Comparison of ENCODE assay signal across 19 mouse cellular contexts in genomic region chr2:181206118-181206517, GRCm38 (mm10). TPM values are rescaled to one million over a fixed set of nuclear protein-coding genes. Genes with fewer than 3 reads are reported as not detected.
DNase-seq lines count a peak whose midpoint lies in the region; ATAC-seq and TF ChIP-seq lines count a peak whose summit lies in the region.
"Had no signal": no experiment of that assay in that cellular context is flagged by ENCODE, and none has a peak within 500 bp of the region (broad histone marks: within the 10 kb centered on the region; RNA-seq: fewer than 3 reads in every experiment).

No protein-coding gene starts in this region.

- 0 out of 2 replicates have a peak, but pooled peaks have one; percentile 20 for TF ChIP-seq POLR2A in bone marrow, adult 2 months (IDR thresholded peaks at IDR 0.05; ENCODE audit: borderline replicate concordance, control insufficient read depth, low read depth, low read length)

- peak overlapping the region; percentile 59 for H3K27ac ChIP-seq in bone marrow, adult 2 months (ENCODE audit: control insufficient read depth, insufficient read depth, low read depth, low read length, poor library complexity)
- H3K27ac ChIP-seq in intestine, embryonic 16.5 days (ENCODE audit: low read length) = no peak overlapping the region
- no peak overlapping the region; the same call in 1 of the 2 replicates for H3K27ac ChIP-seq in liver, postnatal 0 days (ENCODE audit: low read depth)
- H3K27ac ChIP-seq: forebrain, embryonic 12.5 days; heart, embryonic 13.5 days; hindbrain, postnatal 0 days; midbrain, embryonic 15.5 days had no signal

- H3K36me3 ChIP-seq in C2C12 (ENCODE audit: control insufficient read depth, insufficient read depth) = no peaks in the 10 kb centered on the region
- H3K36me3 ChIP-seq in intestine, embryonic 16.5 days (ENCODE audit: control insufficient read depth, insufficient read depth, low read length) = no peaks in the 10 kb centered on the region
- H3K36me3 ChIP-seq in liver, postnatal 0 days (replicated peaks; ENCODE audit: insufficient read depth, low read length) = no peaks in the 10 kb centered on the region
- H3K36me3 ChIP-seq: forebrain, embryonic 12.5 days; heart, embryonic 13.5 days; midbrain, embryonic 15.5 days had no signal

- H3K79me3 ChIP-seq in C2C12 (ENCODE audit: low read depth) = no peaks in the 10 kb centered on the region

- peaks cover 2% of the 10 kb centered on the region for H3K4me1 ChIP-seq in bone marrow, adult 2 months (ENCODE audit: control insufficient read depth, insufficient read depth, low read length)
- peaks cover 7% of the 10 kb centered on the region for H3K4me1 ChIP-seq in intestine, embryonic 16.5 days (ENCODE audit: control insufficient read depth, insufficient read depth, low read length)
- peaks cover 16% of the 10 kb centered on the region for H3K4me1 ChIP-seq in liver, postnatal 0 days (ENCODE audit: insufficient read depth)
- H3K4me1 ChIP-seq: forebrain, embryonic 12.5 days; heart, embryonic 13.5 days; midbrain, embryonic 15.5 days had no signal

- peak; percentile 47 for DNase-seq in liver, postnatal 0 days
- DNase-seq in cerebellum, postnatal 25 days = no peak
- no peak for DNase-seq in right cerebral cortex, postnatal 10 days (ENCODE audit: low spot score in 2 of 2)
- DNase-seq in frontal cortex, postnatal 36 days (ENCODE audit: low spot score in 2 of 2) = no peak
- no peak for DNase-seq in ovary, postnatal 36 days (ENCODE audit: low spot score)
- DNase-seq: adrenal gland, postnatal 10 days; cerebellum, adult 9-10 months; gastrocnemius, postnatal 25 days; heart, postnatal 4 days had no signal

- H3K9ac ChIP-seq in intestine, embryonic 16.5 days (ENCODE audit: low read depth, low read length) = no peak overlapping the region
- no peak overlapping the region; the same call in 1 of the 2 replicates for H3K9ac ChIP-seq in liver, postnatal 0 days (replicated peaks)
- H3K9ac ChIP-seq: forebrain, embryonic 12.5 days; heart, embryonic 13.5 days; midbrain, embryonic 15.5 days had no signal

- no peak overlapping the region for H3K4me2 ChIP-seq in intestine, embryonic 16.5 days (ENCODE audit: low read depth, low read length)
- H3K4me2 ChIP-seq in liver, postnatal 0 days (ENCODE audit: low read depth, low read length) = peak overlapping the region; percentile 65
- H3K4me2 ChIP-seq: forebrain, embryonic 12.5 days; heart, embryonic 13.5 days; midbrain, embryonic 15.5 days had no signal

- H3K79me2 ChIP-seq in C2C12 (ENCODE audit: control insufficient read depth, insufficient read depth) = no peaks in the 10 kb centered on the region

- H3K27me3 ChIP-seq in C2C12 (ENCODE audit: control insufficient read depth, insufficient read depth, insufficient read length) = peaks cover 76% of the 10 kb centered on the region
- H3K27me3 ChIP-seq in intestine, embryonic 16.5 days (replicated peaks; ENCODE audit: control insufficient read depth, insufficient read depth, low read length) = no peaks in the 10 kb centered on the region; the same call in 1 of the 2 replicates
- peaks cover 5% of the 10 kb centered on the region; the same call in 1 of the 2 replicates for H3K27me3 ChIP-seq in liver, postnatal 0 days (ENCODE audit: insufficient read depth, low read length)
- H3K27me3 ChIP-seq: CH12.LX had no signal

- ATAC-seq in intestine, embryonic 16.5 days = peak; percentile 75
- peak; percentile 81 for ATAC-seq in liver, postnatal 0 days
- ATAC-seq: hindbrain, postnatal 0 days; midbrain, embryonic 15.5 days had no signal

- WGBS in bone marrow, adult 2 months = 71% methylated on average over 9 of the region's 9 CpGs
- 47% methylated on average over 9 of the region's 9 CpGs for WGBS in intestine, embryonic 16.5 days
- 57% methylated on average over 9 of the region's 9 CpGs for WGBS in liver, postnatal 0 days (ENCODE audit: insufficient replicate concordance)

- H3K4me3 ChIP-seq in C2C12 (ENCODE audit: insufficient read depth, poor library complexity, severe bottlenecking) = no peak overlapping the region
- H3K4me3 ChIP-seq in bone marrow, adult 2 months (replicated peaks; ENCODE audit: control insufficient read depth, low read depth, low read length) = no peak overlapping the region
- H3K4me3 ChIP-seq in intestine, embryonic 16.5 days (ENCODE audit: low read length) = no peak overlapping the region
- no peak overlapping the region for H3K4me3 ChIP-seq in liver, postnatal 0 days (ENCODE audit: low read depth, low read length)
- H3K4me3 ChIP-seq: forebrain, embryonic 12.5 days; heart, embryonic 13.5 days; midbrain, embryonic 15.5 days had no signal

- TF ChIP-seq CTCF in C2C12 (IDR thresholded peaks at IDR 0.05; ENCODE audit: control insufficient read depth, insufficient read depth, insufficient read length) = no peak
- no peak for TF ChIP-seq CTCF in bone marrow, adult 2 months (IDR thresholded peaks at IDR 0.05; ENCODE audit: control insufficient read depth, insufficient read depth, low read length)
- TF ChIP-seq CTCF in liver, postnatal 0 days (IDR thresholded peaks at IDR 0.05; ENCODE audit: low read depth) = no peak

- no peak for TF ChIP-seq EP300 in liver, postnatal 0 days (IDR thresholded peaks at IDR 0.05; ENCODE audit: low read depth)

- H3K9me3 ChIP-seq in intestine, embryonic 16.5 days (ENCODE audit: control insufficient read depth, low read length) = no peaks in the 10 kb centered on the region
- no peaks in the 10 kb centered on the region for H3K9me3 ChIP-seq in liver, postnatal 0 days (ENCODE audit: low read length)
- H3K9me3 ChIP-seq: forebrain, embryonic 12.5 days; heart, embryonic 13.5 days; midbrain, embryonic 15.5 days had no signal

- H3ac ChIP-seq in C2C12 (ENCODE audit: control insufficient read depth, insufficient read length, low read depth) = no peak overlapping the region

TF ChIP-seq in C2C12, 6 proteins besides CTCF, POLR2A, EP300 and RAD21:
- no peak for TF ChIP-seq CEBPB (IDR thresholded peaks at IDR 0.05; ENCODE audit: low read depth)
- TF ChIP-seq USF1 (IDR thresholded peaks at IDR 0.05; ENCODE audit: low read depth) = peak; percentile 19
TF ChIP-seq in C2C12: peak in this region for 1.

RNA-seq across cellular contexts. Expression of gene Ptk6, which starts 3.5 kb away (rescaled TPM):
- polyA plus RNA-seq in C2C12 (2012; fragmentation: generic; extraction: Trizol) = not detected
- polyA plus RNA-seq in bone marrow, adult 2 months (2011; ENCODE audit: insufficient read depth, insufficient read length, low replicate concordance, missing spikeins) = not detected in 2 replicates
- 0.45 and 0.70 TPM in 2 replicates for polyA plus RNA-seq in intestine, embryonic 16.5 days (2015; fragmentation: Nextera tagmentation; extraction: Ambion mirVana)
- polyA plus RNA-seq in liver, postnatal 0 days (2015; fragmentation: Nextera tagmentation; extraction: Ambion mirVana) = 0.20 and 0.27 TPM in 2 replicates
- polyA plus RNA-seq: forebrain, embryonic 12.5 days; hindbrain, postnatal 0 days; kidney, embryonic 16.5 days; midbrain, embryonic 15.5 days had no signal

RNA-seq across cellular contexts. Expression of gene Srms, which starts 6.9 kb away (rescaled TPM):
- not detected for polyA plus RNA-seq in C2C12 (2012; fragmentation: generic; extraction: Trizol)
- not detected in 2 replicates for polyA plus RNA-seq in bone marrow, adult 2 months (2011; ENCODE audit: insufficient read depth, insufficient read length, low replicate concordance, missing spikeins)
- 0.10 and 0.20 TPM in 2 replicates for polyA plus RNA-seq in intestine, embryonic 16.5 days (2015; fragmentation: Nextera tagmentation; extraction: Ambion mirVana)
- 0.35 and 0.44 TPM in 2 replicates for polyA plus RNA-seq in liver, postnatal 0 days (2015; fragmentation: Nextera tagmentation; extraction: Ambion mirVana)
- polyA plus RNA-seq: forebrain, embryonic 12.5 days had no signal

RNA-seq across cellular contexts. Expression of gene Fndc11, which starts 13.7 kb away (rescaled TPM):
- not detected for polyA plus RNA-seq in C2C12 (2012; fragmentation: generic; extraction: Trizol)
- not detected in 2 replicates for polyA plus RNA-seq in bone marrow, adult 2 months (2011; ENCODE audit: insufficient read depth, insufficient read length, low replicate concordance, missing spikeins)
- 0.18 TPM in 1 of 2 replicates, not detected in the other for polyA plus RNA-seq in intestine, embryonic 16.5 days (2015; fragmentation: Nextera tagmentation; extraction: Ambion mirVana)
- 0.09 TPM in 1 of 2 replicates, not detected in the other for polyA plus RNA-seq in liver, postnatal 0 days (2015; fragmentation: Nextera tagmentation; extraction: Ambion mirVana)
- polyA plus RNA-seq: embryonic facial prominence, embryonic 14.5 days had no signal

RNA-seq across cellular contexts. Expression of gene Ppdpf, which starts 19.1 kb away (rescaled TPM):
- polyA plus RNA-seq in C2C12 (2012; fragmentation: generic; extraction: Trizol) = 43.4 TPM
- 43.8 and 59.8 TPM in 2 replicates for polyA plus RNA-seq in bone marrow, adult 2 months (2011; ENCODE audit: insufficient read depth, insufficient read length, low replicate concordance, missing spikeins)
- 275 and 287 TPM in 2 replicates for polyA plus RNA-seq in intestine, embryonic 16.5 days (2015; fragmentation: Nextera tagmentation; extraction: Ambion mirVana)
- polyA plus RNA-seq in liver, postnatal 0 days (2015; fragmentation: Nextera tagmentation; extraction: Ambion mirVana) = 120 and 125 TPM in 2 replicates

RNA-seq across cellular contexts. Expression of gene Helz2, which starts 35.7 kb away (rescaled TPM):
- polyA plus RNA-seq in C2C12 (2012; fragmentation: generic; extraction: Trizol) = 2.2 TPM
- 11.2 and 29.3 TPM in 2 replicates for polyA plus RNA-seq in bone marrow, adult 2 months (2011; ENCODE audit: insufficient read depth, insufficient read length, low replicate concordance, missing spikeins)
- polyA plus RNA-seq in intestine, embryonic 16.5 days (2015; fragmentation: Nextera tagmentation; extraction: Ambion mirVana) = 2.2 and 3.7 TPM in 2 replicates
- polyA plus RNA-seq in liver, postnatal 0 days (2015; fragmentation: Nextera tagmentation; extraction: Ambion mirVana) = 3.9 and 4.2 TPM in 2 replicates
